Mouse (Mus musculus): Measurements from ENCODE around the gene Gstcd. TPM values are rescaled to one million over a fixed set of nuclear protein-coding genes. Genes with fewer than 3 reads are reported as not detected.

The Gstcd gene
- polyA plus RNA-seq, 1 experiment, result 13.1 TPM

DNA sequence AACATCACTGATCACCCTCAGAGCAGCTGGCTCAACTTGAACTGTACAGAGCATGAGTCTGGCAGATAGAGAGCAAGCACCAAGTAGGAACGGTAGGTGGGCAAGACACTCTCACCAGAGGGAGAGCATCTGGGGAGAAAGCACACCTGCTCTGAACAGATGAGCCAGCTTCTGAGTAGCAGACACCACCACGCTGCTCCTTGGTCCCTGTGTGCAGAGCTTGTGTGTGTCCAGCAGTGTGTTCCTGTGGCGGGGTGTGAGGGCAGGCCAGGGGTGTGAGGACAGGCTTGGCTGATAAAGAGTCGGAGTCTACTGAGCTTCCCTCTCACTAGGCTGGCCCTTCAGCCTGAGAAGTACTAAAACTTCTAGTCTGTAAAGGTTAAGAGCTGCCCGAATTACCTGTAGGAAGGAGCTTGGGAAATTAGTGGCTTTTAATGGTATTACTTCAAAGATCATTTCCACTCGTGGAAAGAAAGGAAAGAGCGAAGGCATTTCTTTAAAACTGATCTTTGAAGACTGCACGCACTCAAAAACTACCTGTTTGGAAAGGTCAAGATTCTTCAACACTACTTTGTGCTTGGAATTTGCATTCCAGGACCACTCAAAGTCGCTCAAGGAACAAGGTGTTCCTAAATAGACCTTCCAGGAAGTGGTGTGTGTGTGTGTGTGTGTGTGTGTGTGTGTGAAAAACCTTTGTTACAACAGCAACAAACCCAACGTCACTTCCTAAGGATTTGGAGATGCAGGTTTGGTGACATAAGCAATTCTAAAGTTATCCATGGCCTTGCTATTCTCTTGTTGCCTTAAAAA, 151.4 kb downstream of the Gstcd start:
- H3K4me3 ChIP-seq (ENCODE audit: insufficient read depth, poor library complexity, severe bottlenecking), result no peak overlapping the region

DNA sequence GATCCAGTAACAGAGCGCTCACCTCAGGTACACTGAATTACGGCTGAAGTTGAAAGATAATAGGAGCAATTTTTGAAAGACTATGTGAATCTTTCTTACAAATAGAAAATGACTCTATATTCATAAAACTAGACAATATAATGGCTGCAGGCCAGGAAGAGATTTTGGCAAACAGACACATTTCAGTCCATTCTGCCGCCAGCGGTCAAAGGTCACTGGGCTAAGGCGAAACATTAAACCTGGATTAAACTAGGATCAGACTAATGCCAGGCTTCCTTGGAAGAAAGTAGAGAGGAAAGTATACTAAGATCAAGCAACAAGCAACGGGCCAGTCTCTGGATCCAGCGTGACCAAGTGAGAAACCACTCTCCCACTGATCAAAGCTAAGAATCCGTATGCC, 152.8 kb downstream of the Gstcd start:
- Histone ChIP-seq H3K79me3 (ENCODE audit: low read depth) (no peaks in the 10 kb centered on the region), H3K27me3 (ENCODE audit: control insufficient read depth, insufficient read depth, insufficient read length) (no peaks in the 10 kb centered on the region), H3K4me3 (ENCODE audit: insufficient read depth, poor library complexity, severe bottlenecking) (no peak overlapping the region), H3K79me2 (ENCODE audit: control insufficient read depth, insufficient read depth) (no peaks in the 10 kb centered on the region), H3ac (ENCODE audit: control insufficient read depth, insufficient read length, low read depth) (no peak overlapping the region), H3K36me3 (ENCODE audit: control insufficient read depth, insufficient read depth) (no peaks in the 10 kb centered on the region)
- TF ChIP-seq MAX (IDR thresholded peaks at IDR 0.05) (no peak), MYOG (IDR thresholded peaks at IDR 0.05; ENCODE audit: control insufficient read depth, extremely low read depth, insufficient read length) (no peak), CTCF (IDR thresholded peaks at IDR 0.05; ENCODE audit: control insufficient read depth, insufficient read depth, insufficient read length) (no peak), FOSL1 (IDR thresholded peaks at IDR 0.05; ENCODE audit: insufficient read depth, low read length, poor library complexity, severe bottlenecking) (no peak), MYOD1 (IDR thresholded peaks at IDR 0.05; ENCODE audit: control insufficient read depth, insufficient read length, low read depth) (no peak), CEBPB (IDR thresholded peaks at IDR 0.05; ENCODE audit: low read depth) (no peak), USF1 (IDR thresholded peaks at IDR 0.05; ENCODE audit: low read depth) (no peak)

More for the DNA sequence above, 151.4 kb downstream of the Gstcd start:
- no peaks in the 10 kb centered on the region for H3K27me3 ChIP-seq (ENCODE audit: control insufficient read depth, insufficient read depth, insufficient read length)
- H3K79me2 ChIP-seq (ENCODE audit: control insufficient read depth, insufficient read depth), result no peaks in the 10 kb centered on the region
- no peaks in the 10 kb centered on the region for H3K79me3 ChIP-seq (ENCODE audit: low read depth)
- TF ChIP-seq USF1 (IDR thresholded peaks at IDR 0.05; ENCODE audit: low read depth) (no peak), MAX (IDR thresholded peaks at IDR 0.05) (no peak), MYOG (IDR thresholded peaks at IDR 0.05; ENCODE audit: control insufficient read depth, extremely low read depth, insufficient read length) (no peak), CTCF (IDR thresholded peaks at IDR 0.05; ENCODE audit: control insufficient read depth, insufficient read depth, insufficient read length) (no peak), MYOD1 (IDR thresholded peaks at IDR 0.05; ENCODE audit: control insufficient read depth, insufficient read length, low read depth) (no peak), CEBPB (IDR thresholded peaks at IDR 0.05; ENCODE audit: low read depth) (no peak), FOSL1 (IDR thresholded peaks at IDR 0.05; ENCODE audit: insufficient read depth, low read length, poor library complexity, severe bottlenecking) (no peak)
- no peaks in the 10 kb centered on the region for H3K36me3 ChIP-seq (ENCODE audit: control insufficient read depth, insufficient read depth)
- no peak overlapping the region for H3ac ChIP-seq (ENCODE audit: control insufficient read depth, insufficient read length, low read depth)

DNA sequence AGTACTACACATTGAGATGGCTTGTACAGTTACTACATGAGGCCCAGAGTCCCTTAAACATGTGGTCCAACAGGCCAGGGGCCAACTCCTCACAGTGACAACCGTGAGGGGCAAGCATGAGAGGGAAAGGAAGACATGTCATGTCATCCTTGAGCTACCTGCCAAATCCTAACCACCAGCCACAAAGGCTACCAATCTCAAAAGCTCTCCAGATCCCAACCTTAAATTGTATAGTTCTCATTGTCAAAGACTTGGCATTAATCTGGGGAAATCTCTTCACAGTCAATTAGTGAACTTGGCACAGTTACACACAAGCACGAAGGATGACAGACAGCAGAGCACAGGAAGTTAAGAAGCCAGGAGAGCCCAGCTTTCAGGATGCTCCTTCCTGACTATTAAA, 157.2 kb downstream of the Gstcd start:
- H3K79me2 ChIP-seq (ENCODE audit: control insufficient read depth, insufficient read depth), result no peaks in the 10 kb centered on the region
- H3K4me3 ChIP-seq (ENCODE audit: insufficient read depth, poor library complexity, severe bottlenecking), result no peak overlapping the region
- H3K79me3 ChIP-seq (ENCODE audit: low read depth), result no peaks in the 10 kb centered on the region
- H3K36me3 ChIP-seq (ENCODE audit: control insufficient read depth, insufficient read depth), result peaks cover 9% of the 10 kb centered on the region
- TF ChIP-seq CEBPB (IDR thresholded peaks at IDR 0.05; ENCODE audit: low read depth), result no peak
- no peak for TF ChIP-seq MAX (IDR thresholded peaks at IDR 0.05)
- no peak for TF ChIP-seq USF1 (IDR thresholded peaks at IDR 0.05; ENCODE audit: low read depth)
- TF ChIP-seq CTCF (IDR thresholded peaks at IDR 0.05; ENCODE audit: control insufficient read depth, insufficient read depth, insufficient read length), result no peak
- TF ChIP-seq MYOG (IDR thresholded peaks at IDR 0.05; ENCODE audit: control insufficient read depth, extremely low read depth, insufficient read length), result no peak
- no peak for TF ChIP-seq MYOD1 (IDR thresholded peaks at IDR 0.05; ENCODE audit: control insufficient read depth, insufficient read length, low read depth)
- TF ChIP-seq FOSL1 (IDR thresholded peaks at IDR 0.05; ENCODE audit: insufficient read depth, low read length, poor library complexity, severe bottlenecking), result no peak
- no peak overlapping the region for H3ac ChIP-seq (ENCODE audit: control insufficient read depth, insufficient read length, low read depth)
- no peaks in the 10 kb centered on the region for H3K27me3 ChIP-seq (ENCODE audit: control insufficient read depth, insufficient read depth, insufficient read length)

Other genes starting within 250 kb of the Gstcd start
- 110 TPM for gene Npnt, start 141.7 kb downstream of the Gstcd start, polyA plus RNA-seq (2012; fragmentation: generic; extraction: Trizol)
- gene Ints12, start 193 bp downstream of the Gstcd start, polyA plus RNA-seq (2012; fragmentation: generic; extraction: Trizol), result 8.1 TPM
- not detected for gene Arhgef38, start 142.9 kb upstream of the Gstcd start, polyA plus RNA-seq (2012; fragmentation: generic; extraction: Trizol)
- gene Ppa2, start 218.1 kb upstream of the Gstcd start, polyA plus RNA-seq (2012; fragmentation: generic; extraction: Trizol), result 41.2 TPM

All from C2C12 (cell line).